Mouse (Mus musculus) heart, adult 2 months (tissue): ENCODE data around the gene Rpl12. TPM values are rescaled to one million over a fixed set of nuclear protein-coding genes. Genes with fewer than 3 reads are reported as not detected.

Experiments
- DNase-seq, 2 experiments: peaks; one replicate each; pipeline ENCODE4 v3.0.0; 2021
- H3K27ac ChIP-seq: fragments of 200-600 bp; 2 replicates; pipeline ENCODE4 v1.8.1; 2022
- H3K27me3 ChIP-seq: fragments of 200-500 bp; 2 replicates; pipeline ENCODE4 v1.6.1; 2012; ENCODE audit warnings: mild to moderate bottlenecking, low read length, inconsistent platforms, mixed read lengths; ENCODE audit not compliant: control insufficient read depth, insufficient read depth
- H3K36me3 ChIP-seq: fragments of 200-500 bp; 2 replicates; pipeline ENCODE4 v1.6.1; 2012; ENCODE audit warnings: low read length, inconsistent platforms; ENCODE audit not compliant: control insufficient read depth, insufficient read depth
- H3K4me1 ChIP-seq: fragments of 200-500 bp; 2 replicates; pipeline ENCODE4 v1.6.1; 2011; ENCODE audit warnings: low read length; ENCODE audit not compliant: control insufficient read depth, insufficient read depth
- H3K4me3 ChIP-seq: fragments of 200-600 bp; 2 replicates; pipeline ENCODE4 v1.8.1; 2022
- H3K79me2 ChIP-seq: fragments of 200-500 bp; replicated peaks from 2 replicates; pipeline ENCODE4 v1.6.1; 2012; ENCODE audit warnings: mild to moderate bottlenecking, inconsistent platforms, low read length, moderate library complexity, mixed read lengths; ENCODE audit not compliant: control insufficient read depth, insufficient read depth
- H3K9ac ChIP-seq: fragments of 200-500 bp; 2 replicates; pipeline ENCODE4 v1.6.1; 2012; ENCODE audit warnings: low read depth, mild to moderate bottlenecking, control low read depth, inconsistent platforms, low read length, mixed read lengths
- CTCF ChIP-seq: fragments of 200-600 bp; IDR thresholded peaks from 2 replicates; pipeline ENCODE4 v1.8.1; 2022; ENCODE audit warnings: antibody characterized with exemption, mild to moderate bottlenecking, moderate library complexity
- EP300 ChIP-seq: fragments of 200-500 bp; IDR thresholded peaks from 2 replicates; pipeline ENCODE4 v1.6.1; 2011; ENCODE audit warnings: low read depth, low read length, control low read depth; ENCODE audit not compliant: insufficient read depth
- POLR2A ChIP-seq: fragments of 200-500 bp; IDR thresholded peaks from 2 replicates; pipeline ENCODE4 v1.6.1; 2011; ENCODE audit warnings: mild to moderate bottlenecking, low read depth, low read length, control low read depth; ENCODE audit not compliant: insufficient read depth
- WGBS: fragments of 180-500 bp; shearing (Covaris S2); methylation state at CpG from one replicate; pipeline ENCODE4 v1.1.7; 2018; 5-methylcytosine and 5-hydroxymethylcytosine counted together
- intact Hi-C: fragments of 180-260 bp; cut with DNase I; formaldehyde crosslinking; loops from one replicate; pipeline ENCODE4 v1.15.1; 2025
- polyA plus RNA-seq: library from polyadenylated mRNA; depleted of rRNA; stranded (reverse); fragments of >200 nt; gene quantifications from 2 replicates; pipeline ENCODE4 v1.2.3, GENCODE M21; 2012
- total RNA-seq, 2 experiments: library from RNA; stranded (reverse); gene quantifications; 2 replicates each; pipeline ENCODE4 v1.2.3; 2021

Gene Rpl12
- total and polyA plus RNA-seq, 3 experiments, result 60.6 to 150 (median 64.0) TPM

- peak; percentile 47 to 72 for DNase-seq
- TF ChIP-seq CTCF (no peak), POLR2A (peak; percentile 35; the same call in 1 of the 2 replicates), EP300 (no peak)
- 44% methylated on average over 8 of the region's 8 CpGs for whole genome bisulfite sequencing
- Histone ChIP-seq H3K9ac (peak overlapping the region; percentile 51), H3K27ac (peak overlapping the region; percentile 100), H3K36me3 (no peaks in the 10 kb centered on the region), H3K79me2 (no peaks in the 10 kb centered on the region), H3K4me1 (peaks cover 17% of the 10 kb centered on the region), H3K4me3 (peak overlapping the region; percentile 24; the same call in 1 of the 2 replicates), H3K27me3 (no peaks in the 10 kb centered on the region)
- intact Hi-C loops, result loop anchor here (2.0 kb wide), 1 partner anchor 13 kb away; the partner anchor contains the start of gene Slc2a8
Observed at GRCm38 (mm10) chr2:32969326-32969725, 8.0 kb downstream of the Rpl12 start.

- no peaks in the 10 kb centered on the region for H3K36me3 ChIP-seq
- 65% methylated on average over 9 of the region's 9 CpGs for WGBS
- no peak overlapping the region for H3K4me3 ChIP-seq
- H3K4me1 ChIP-seq, result peaks cover 17% of the 10 kb centered on the region
- H3K9ac ChIP-seq, result no peak overlapping the region
- no peaks in the 10 kb centered on the region for H3K79me2 ChIP-seq
- intact Hi-C loops, result no loop called here
- no peak for DNase-seq
- no peak overlapping the region for H3K27ac ChIP-seq
- no peak for TF ChIP-seq CTCF
- TF ChIP-seq EP300, result no peak
- no peak for TF ChIP-seq POLR2A
- H3K27me3 ChIP-seq, result no peaks in the 10 kb centered on the region
Observed at GRCm38 (mm10) chr2:32971235-32971634, 9.9 kb downstream of the Rpl12 start.

- intact Hi-C loops, result no loop called here
- Histone ChIP-seq H3K4me1 (peaks cover 4% of the 10 kb centered on the region), H3K36me3 (no peaks in the 10 kb centered on the region), H3K27ac (no peak overlapping the region), H3K27me3 (no peaks in the 10 kb centered on the region), H3K9ac (no peak overlapping the region), H3K4me3 (no peak overlapping the region), H3K79me2 (no peaks in the 10 kb centered on the region)
- 89% methylated on average over 8 of the region's 8 CpGs for WGBS
- no peak for TF ChIP-seq POLR2A
- TF ChIP-seq EP300, result no peak
- TF ChIP-seq CTCF, result no peak
- no peak for DNase-seq
Observed at GRCm38 (mm10) chr2:32974216-32974615, 12.9 kb downstream of the Rpl12 start.

GRCm38 (mm10) chr2:32977114-32977513 is 15.8 kb downstream of the Rpl12 start:
- Histone ChIP-seq H3K4me1 (peaks cover 1% of the 10 kb centered on the region; the same call in 1 of the 2 replicates), H3K79me2 (no peaks in the 10 kb centered on the region), H3K9ac (no peak overlapping the region), H3K27me3 (no peaks in the 10 kb centered on the region), H3K4me3 (no peak overlapping the region), H3K36me3 (no peaks in the 10 kb centered on the region), H3K27ac (no peak overlapping the region)
- no peak for TF ChIP-seq POLR2A
- no peak for TF ChIP-seq CTCF
- TF ChIP-seq EP300, result no peak
- WGBS, result 82% methylated on average over 5 of the region's 5 CpGs
- DNase-seq, result no peak
- intact Hi-C loops, result no loop called here

- Histone ChIP-seq H3K9ac (no peak overlapping the region), H3K27ac (no peak overlapping the region), H3K4me3 (no peak overlapping the region), H3K4me1 (peaks cover 1% of the 10 kb centered on the region), H3K36me3 (no peaks in the 10 kb centered on the region), H3K27me3 (no peaks in the 10 kb centered on the region), H3K79me2 (no peaks in the 10 kb centered on the region)
- WGBS, result 47% methylated on average over 3 of the region's 3 CpGs
- intact Hi-C loops, result no loop called here
- TF ChIP-seq CTCF (no peak), EP300 (no peak), POLR2A (no peak)
- no peak for DNase-seq
Observed at GRCm38 (mm10) chr2:32978675-32979074, 17.3 kb downstream of the Rpl12 start.

GRCm38 (mm10) chr2:32979675-32980074 is 18.3 kb downstream of the Rpl12 start:
- H3K27me3 ChIP-seq, result no peaks in the 10 kb centered on the region
- DNase-seq, result no peak
- no peaks in the 10 kb centered on the region for H3K36me3 ChIP-seq
- no peak overlapping the region for H3K9ac ChIP-seq
- H3K79me2 ChIP-seq, result no peaks in the 10 kb centered on the region
- WGBS, result 88% methylated on average over 7 of the region's 7 CpGs
- peaks cover 1% of the 10 kb centered on the region for H3K4me1 ChIP-seq
- intact Hi-C loops, result loop anchor here (5.0 kb wide), 1 partner anchor 153 kb away; the partner anchor contains the start of gene Garnl3
- TF ChIP-seq EP300, result no peak
- TF ChIP-seq CTCF, result no peak
- no peak for TF ChIP-seq POLR2A
- no peak overlapping the region for H3K27ac ChIP-seq
- no peak overlapping the region for H3K4me3 ChIP-seq

GRCm38 (mm10) chr2:32981281-32981680 is 19.9 kb downstream of the Rpl12 start:
- intact Hi-C loops, result loop anchor here (5.0 kb wide), 1 partner anchor 151 kb away; the partner anchor contains the start of gene Garnl3
- H3K4me1 ChIP-seq, result peaks cover 1% of the 10 kb centered on the region
- peak in 1 of 2 experiments; percentile 56 for DNase-seq
- WGBS, result 2% methylated on average over 23 of the region's 23 CpGs
- peak overlapping the region; percentile 95 for H3K4me3 ChIP-seq
- no peaks in the 10 kb centered on the region for H3K79me2 ChIP-seq
- peak overlapping the region; percentile 86 for H3K9ac ChIP-seq
- no peak for TF ChIP-seq POLR2A
- TF ChIP-seq CTCF, result no peak
- TF ChIP-seq EP300, result no peak
- H3K27me3 ChIP-seq, result no peaks in the 10 kb centered on the region
- H3K36me3 ChIP-seq, result no peaks in the 10 kb centered on the region
- peak overlapping the region; percentile 74 for H3K27ac ChIP-seq
